Mouse (Mus musculus) B cell, adult 2 months (primary cell): ENCODE results near the gene Phip.

ENCODE experiments used
- DNase-seq, 2 experiments: peaks; one replicate each; pipeline ENCODE4 v3.0.0; 2022

Phip gene

GRCm38 (mm10) chr9:82867698-82868097 is 107.6 kb downstream of the Phip start:
- no peak for DNase-seq

- no peak for DNase-seq
Observed at GRCm38 (mm10) chr9:82866121-82866520, 109.2 kb downstream of the Phip start.

GRCm38 (mm10) chr9:82861775-82862430 is 113.4 kb downstream of the Phip start:
- no peak for DNase-seq

- no peak for DNase-seq
Observed at GRCm38 (mm10) chr9:82861316-82861715, 114.0 kb downstream of the Phip start.

GRCm38 (mm10) chr9:82860805-82861204 is 114.5 kb downstream of the Phip start:
- no peak for DNase-seq

- DNase-seq, result no peak
Observed at GRCm38 (mm10) chr9:82856241-82856640, 119.1 kb downstream of the Phip start.

GRCm38 (mm10) chr9:82854973-82855614 is 120.2 kb downstream of the Phip start:
- no peak for DNase-seq

GRCm38 (mm10) chr9:82854040-82854439 is 121.3 kb downstream of the Phip start:
- DNase-seq, result peak in 1 of 2 experiments; percentile 12

- DNase-seq, result no peak
Observed at GRCm38 (mm10) chr9:82842671-82843070, 132.6 kb downstream of the Phip start.

GRCm38 (mm10) chr9:82835921-82836320 is 139.4 kb downstream of the Phip start:
- DNase-seq, result no peak

- no peak for DNase-seq
Observed at GRCm38 (mm10) chr9:82831891-82832290, 143.4 kb downstream of the Phip start.

- peak; percentile 90 to 92 for DNase-seq
Observed at GRCm38 (mm10) chr9:82829693-82830430, 145.5 kb downstream of the Phip start.

GRCm38 (mm10) chr9:82829007-82829689 is 146.2 kb downstream of the Phip start, which contains the start of gene Irak1bp1:
Irak1bp1 (plus strand) TSS chr9:82829540.
- DNase-seq, result peak; percentile 8 to 9

- DNase-seq, result no peak
Observed at GRCm38 (mm10) chr9:82826426-82826825, 148.9 kb downstream of the Phip start.
